Mouse (Mus musculus): ENCODE results near the gene Scg2. TPM values are rescaled to one million over a fixed set of nuclear protein-coding genes. Genes with fewer than 3 reads are reported as not detected.

Scg2 gene
- polyA plus RNA-seq (2014; fragmentation: Nextera tagmentation; extraction: Ambion mirVana): 10.8 and 11.6 TPM in 2 replicates

- Histone ChIP-seq H3K9ac (ENCODE audit: low read length) (no peak within 1 kb of the TSS), H3K27ac (ENCODE audit: low read depth, low read length) (no peak within 1 kb of the TSS), H3K4me2 (peak within 1 kb of the TSS; percentile 37), H3K9me3 (ENCODE audit: control insufficient read depth, low read length) (no peaks in the 10 kb centered on the region), H3K4me1 (ENCODE audit: control insufficient read depth, insufficient read depth, low read length) (no peaks in the 10 kb centered on the region), H3K4me3 (ENCODE audit: low read depth, low read length) (no peak within 1 kb of the TSS), H3K36me3 (ENCODE audit: control insufficient read depth, insufficient read depth, low read length) (no peaks in the 10 kb centered on the region), H3K27me3 (ENCODE audit: control insufficient read depth, insufficient read depth, low read length) (no peaks in the 10 kb centered on the region)
- 16% methylated on average over 22 of the region's 22 CpGs for WGBS
- ATAC-seq (ENCODE audit: low FRiP score) (peak; percentile 99), DNase-seq (ENCODE audit: low spot score, missing footprints) (peak; percentile 99)
These were observed at the start of gene Scg2 for GRCm38 (mm10) chr1:79439609-79440308. Gene Scg2 (minus strand): TSS chr1:79440120.

GRCm38 (mm10) chr1:79485546-79485945, 45.6 kb upstream of the Scg2 start:
- Histone ChIP-seq H3K27me3 (ENCODE audit: control insufficient read depth, insufficient read depth, low read length) (no peaks in the 10 kb centered on the region), H3K9me3 (ENCODE audit: control insufficient read depth, low read length) (no peaks in the 10 kb centered on the region), H3K4me3 (ENCODE audit: low read depth, low read length) (no peak overlapping the region), H3K27ac (ENCODE audit: low read depth, low read length) (no peak overlapping the region), H3K4me2 (no peak overlapping the region), H3K36me3 (ENCODE audit: control insufficient read depth, insufficient read depth, low read length) (no peaks in the 10 kb centered on the region), H3K4me1 (ENCODE audit: control insufficient read depth, insufficient read depth, low read length) (no peaks in the 10 kb centered on the region), H3K9ac (ENCODE audit: low read length) (no peak overlapping the region)
- WGBS: 94% methylated on average over 6 of the region's 6 CpGs
- DNase-seq (ENCODE audit: low spot score, missing footprints) (no peak), ATAC-seq (ENCODE audit: low FRiP score) (no peak)

- Histone ChIP-seq H3K9me3 (ENCODE audit: control insufficient read depth, low read length) (no peaks in the 10 kb centered on the region; the same call in 1 of the 2 replicates), H3K36me3 (ENCODE audit: control insufficient read depth, insufficient read depth, low read length) (no peaks in the 10 kb centered on the region), H3K9ac (ENCODE audit: low read length) (no peak overlapping the region), H3K27me3 (ENCODE audit: control insufficient read depth, insufficient read depth, low read length) (no peaks in the 10 kb centered on the region), H3K4me1 (ENCODE audit: control insufficient read depth, insufficient read depth, low read length) (no peaks in the 10 kb centered on the region), H3K27ac (ENCODE audit: low read depth, low read length) (no peak overlapping the region), H3K4me2 (no peak overlapping the region), H3K4me3 (ENCODE audit: low read depth, low read length) (no peak overlapping the region)
- ATAC-seq (ENCODE audit: low FRiP score) (no peak), DNase-seq (ENCODE audit: low spot score, missing footprints) (no peak)
- WGBS: 87% methylated on average over 2 of the region's 2 CpGs
These were observed 30.9 kb upstream of the Scg2 start for GRCm38 (mm10) chr1:79470856-79471255.

- Histone ChIP-seq H3K4me2 (no peak overlapping the region), H3K4me1 (ENCODE audit: control insufficient read depth, insufficient read depth, low read length) (no peaks in the 10 kb centered on the region), H3K27ac (ENCODE audit: low read depth, low read length) (no peak overlapping the region), H3K36me3 (ENCODE audit: control insufficient read depth, insufficient read depth, low read length) (no peaks in the 10 kb centered on the region), H3K4me3 (ENCODE audit: low read depth, low read length) (no peak overlapping the region), H3K27me3 (ENCODE audit: control insufficient read depth, insufficient read depth, low read length) (no peaks in the 10 kb centered on the region), H3K9ac (ENCODE audit: low read length) (no peak overlapping the region), H3K9me3 (ENCODE audit: control insufficient read depth, low read length) (no peaks in the 10 kb centered on the region)
- no peak for DNase-seq (ENCODE audit: low spot score, missing footprints)
- ATAC-seq (ENCODE audit: low FRiP score): no peak
- 91% methylated on average over 5 of the region's 5 CpGs for whole genome bisulfite sequencing
These were observed 30.0 kb upstream of the Scg2 start for GRCm38 (mm10) chr1:79469871-79470270.

- Histone ChIP-seq H3K9ac (ENCODE audit: low read length) (no peak overlapping the region), H3K27me3 (ENCODE audit: control insufficient read depth, insufficient read depth, low read length) (no peaks in the 10 kb centered on the region), H3K4me3 (ENCODE audit: low read depth, low read length) (no peak overlapping the region), H3K4me1 (ENCODE audit: control insufficient read depth, insufficient read depth, low read length) (no peaks in the 10 kb centered on the region), H3K4me2 (no peak overlapping the region), H3K27ac (ENCODE audit: low read depth, low read length) (no peak overlapping the region), H3K9me3 (ENCODE audit: control insufficient read depth, low read length) (no peaks in the 10 kb centered on the region), H3K36me3 (ENCODE audit: control insufficient read depth, insufficient read depth, low read length) (no peaks in the 10 kb centered on the region)
- peak; percentile 70; the same call in 1 of the 2 replicates for ATAC-seq (ENCODE audit: low FRiP score)
- DNase-seq (ENCODE audit: low spot score, missing footprints): no peak
- WGBS: 74% methylated on average over 3 of the region's 3 CpGs
These were observed 26.7 kb upstream of the Scg2 start for GRCm38 (mm10) chr1:79466585-79466984.

GRCm38 (mm10) chr1:79458558-79458957, 18.6 kb upstream of the Scg2 start:
- ATAC-seq (ENCODE audit: low FRiP score): 0 out of 2 replicates have a peak, but pooled peaks have one; percentile 65
- DNase-seq (ENCODE audit: low spot score, missing footprints): no peak
- 30% methylated on average over 5 of the region's 5 CpGs for WGBS
- no peak overlapping the region for H3K4me3 ChIP-seq (ENCODE audit: low read depth, low read length)
- no peaks in the 10 kb centered on the region for H3K27me3 ChIP-seq (ENCODE audit: control insufficient read depth, insufficient read depth, low read length)
- H3K4me2 ChIP-seq: no peak overlapping the region
- no peaks in the 10 kb centered on the region for H3K36me3 ChIP-seq (ENCODE audit: control insufficient read depth, insufficient read depth, low read length)
- no peaks in the 10 kb centered on the region; the same call in 1 of the 2 replicates for H3K4me1 ChIP-seq (ENCODE audit: control insufficient read depth, insufficient read depth, low read length)
- H3K9ac ChIP-seq (ENCODE audit: low read length): no peak overlapping the region
- H3K27ac ChIP-seq (ENCODE audit: low read depth, low read length): no peak overlapping the region
- no peaks in the 10 kb centered on the region for H3K9me3 ChIP-seq (ENCODE audit: control insufficient read depth, low read length)

GRCm38 (mm10) chr1:79454164-79454563, 14.2 kb upstream of the Scg2 start:
- Histone ChIP-seq H3K4me3 (ENCODE audit: low read depth, low read length) (no peak overlapping the region), H3K9ac (ENCODE audit: low read length) (no peak overlapping the region), H3K36me3 (ENCODE audit: control insufficient read depth, insufficient read depth, low read length) (no peaks in the 10 kb centered on the region), H3K27ac (ENCODE audit: low read depth, low read length) (no peak overlapping the region), H3K4me1 (ENCODE audit: control insufficient read depth, insufficient read depth, low read length) (peaks cover 3% of the 10 kb centered on the region; the same call in 1 of the 2 replicates), H3K4me2 (no peak overlapping the region), H3K9me3 (ENCODE audit: control insufficient read depth, low read length) (no peaks in the 10 kb centered on the region), H3K27me3 (ENCODE audit: control insufficient read depth, insufficient read depth, low read length) (no peaks in the 10 kb centered on the region)
- DNase-seq (ENCODE audit: low spot score, missing footprints): no peak
- WGBS: 6% methylated on average over 4 of the region's 4 CpGs
- ATAC-seq (ENCODE audit: low FRiP score): no peak

GRCm38 (mm10) chr1:79452339-79452738, 12.4 kb upstream of the Scg2 start:
- H3K27ac ChIP-seq (ENCODE audit: low read depth, low read length): no peak overlapping the region
- 53% methylated on average over 1 of the region's 1 CpGs for WGBS
- H3K4me3 ChIP-seq (ENCODE audit: low read depth, low read length): no peak overlapping the region
- no peaks in the 10 kb centered on the region for H3K27me3 ChIP-seq (ENCODE audit: control insufficient read depth, insufficient read depth, low read length)
- H3K4me2 ChIP-seq: no peak overlapping the region
- ATAC-seq (ENCODE audit: low FRiP score): 0 out of 2 replicates have a peak, but pooled peaks have one; percentile 34
- H3K4me1 ChIP-seq (ENCODE audit: control insufficient read depth, insufficient read depth, low read length): peaks cover 3% of the 10 kb centered on the region; the same call in 1 of the 2 replicates
- H3K9me3 ChIP-seq (ENCODE audit: control insufficient read depth, low read length): no peaks in the 10 kb centered on the region
- DNase-seq (ENCODE audit: low spot score, missing footprints): no peak
- H3K9ac ChIP-seq (ENCODE audit: low read length): no peak overlapping the region
- H3K36me3 ChIP-seq (ENCODE audit: control insufficient read depth, insufficient read depth, low read length): no peaks in the 10 kb centered on the region

GRCm38 (mm10) chr1:79450343-79451021, 10.6 kb upstream of the Scg2 start:
- Histone ChIP-seq H3K9me3 (ENCODE audit: control insufficient read depth, low read length) (no peaks in the 10 kb centered on the region), H3K9ac (ENCODE audit: low read length) (no peak overlapping the region), H3K27ac (ENCODE audit: low read depth, low read length) (no peak overlapping the region), H3K4me2 (peak overlapping the region; percentile 40), H3K4me1 (ENCODE audit: control insufficient read depth, insufficient read depth, low read length) (peaks cover 3% of the 10 kb centered on the region; the same call in 1 of the 2 replicates), H3K27me3 (ENCODE audit: control insufficient read depth, insufficient read depth, low read length) (no peaks in the 10 kb centered on the region), H3K36me3 (ENCODE audit: control insufficient read depth, insufficient read depth, low read length) (no peaks in the 10 kb centered on the region), H3K4me3 (ENCODE audit: low read depth, low read length) (peak overlapping the region; percentile 17)
- WGBS: 15% methylated on average over 20 of the region's 20 CpGs
- DNase-seq (ENCODE audit: low spot score, missing footprints): peak; percentile 88
- ATAC-seq (ENCODE audit: low FRiP score): peak; percentile 89
